Mouse (Mus musculus) midbrain, postnatal 0 days (tissue): ENCODE data around the gene Htra3. TPM values are rescaled to one million over a fixed set of nuclear protein-coding genes. Genes with fewer than 3 reads are reported as not detected.

Experiments used
- ATAC-seq: fragments of 200-750 bp; cut with Nextera tagmentation; 2 replicates; pipeline ENCODE4 v1.8.0; 2017; ENCODE audit warnings: moderate number of reproducible peaks, mild to moderate bottlenecking, moderate TSS enrichment, moderate library complexity; ENCODE audit not compliant: low FRiP score
- DNase-seq: peaks from one replicate; pipeline ENCODE4 v3.0.0-alpha.2; 2015; ENCODE audit warnings: low spot score
- H3K27ac ChIP-seq: fragments of 300-500 bp; sonication (generic); 2 replicates; pipeline ENCODE4 v1.5.1; 2014; ENCODE audit warnings: low read depth, mild to moderate bottlenecking, low read length, mixed read lengths
- H3K27me3 ChIP-seq: fragments of 300-500 bp; sonication (generic); 2 replicates; pipeline ENCODE4 v1.6.1; 2014; ENCODE audit warnings: low read length, control low read depth, mixed read lengths; ENCODE audit not compliant: insufficient read depth
- H3K36me3 ChIP-seq: fragments of 300-500 bp; sonication (generic); 2 replicates; pipeline ENCODE4 v1.6.1; 2014; ENCODE audit warnings: low read length, control low read depth, mixed read lengths; ENCODE audit not compliant: insufficient read depth
- H3K4me1 ChIP-seq: fragments of 300-500 bp; sonication (generic); 2 replicates; pipeline ENCODE4 v1.6.1; 2014; ENCODE audit warnings: mild to moderate bottlenecking, control low read depth, antibody characterized with exemption, low read length, mixed read lengths; ENCODE audit not compliant: insufficient read depth
- H3K4me2 ChIP-seq: fragments of 300-500 bp; sonication (generic); 2 replicates; pipeline ENCODE4 v1.6.1; 2014; ENCODE audit warnings: low read depth, mild to moderate bottlenecking, low read length, mixed read lengths; ENCODE audit not compliant: poor library complexity, severe bottlenecking
- H3K4me3 ChIP-seq: fragments of 300-500 bp; sonication (generic); 2 replicates; pipeline ENCODE4 v1.5.1; 2014; ENCODE audit warnings: low read depth, mild to moderate bottlenecking, low read length, moderate library complexity
- H3K9ac ChIP-seq: fragments of 300-500 bp; sonication (generic); replicated peaks from 2 replicates; pipeline ENCODE4 v1.6.1; 2014; ENCODE audit warnings: mild to moderate bottlenecking, low read length, moderate library complexity, mixed read lengths; ENCODE audit not compliant: poor library complexity, severe bottlenecking
- H3K9me3 ChIP-seq: fragments of 300-500 bp; sonication (generic); 2 replicates; pipeline ENCODE4 v1.6.1; 2016; ENCODE audit warnings: low read length, control low read depth
- CTCF ChIP-seq: IDR thresholded peaks from 2 replicates; pipeline ENCODE4 v1.5.1; 2016; ENCODE audit warnings: antibody characterized with exemption, mild to moderate bottlenecking
- WGBS: fragments of 180-500 bp; shearing (Covaris S2); extraction: QIAGEN DNeasy Blood & Tissue Kit; methylation state at CpG from one replicate; pipeline ENCODE4 v1.1.7; 2014; 5-methylcytosine and 5-hydroxymethylcytosine counted together
- polyA plus RNA-seq: library from polyadenylated mRNA; unstranded; fragments of >200 nt; fragmentation: Nextera tagmentation; extraction: Ambion mirVana; gene quantifications from 2 replicates; pipeline ENCODE4 v1.2.1, GENCODE M21; 2015
- total RNA-seq: library from RNA; depleted of rRNA; stranded (reverse); fragments of >200 nt; gene quantifications from 2 replicates; pipeline ENCODE4 v1.2.3, GENCODE M21; 2014

The Htra3 gene
- total and polyA plus RNA-seq, 2 experiments from 2014 or later, result 19.9 to 20.9 TPM

GRCm38 (mm10) chr5:35722654-35723053 lies 43.1 kb upstream of the Htra3 start:
- H3K27ac ChIP-seq, result no peak overlapping the region
- DNase-seq (no peak), ATAC-seq (no peak)
- no peaks in the 10 kb centered on the region for H3K4me1 ChIP-seq
- no peak overlapping the region for H3K4me2 ChIP-seq
- no peaks in the 10 kb centered on the region for H3K9me3 ChIP-seq
- no peaks in the 10 kb centered on the region for H3K27me3 ChIP-seq
- no peak overlapping the region for H3K9ac ChIP-seq
- no peak for TF ChIP-seq CTCF
- no peak overlapping the region for H3K4me3 ChIP-seq
- H3K36me3 ChIP-seq, result no peaks in the 10 kb centered on the region
- WGBS, result 46% methylated on average over 2 of the region's 2 CpGs

- WGBS, result 93% methylated on average over 2 of the region's 2 CpGs
Observed at GRCm38 (mm10) chr5:35721933-35722332, 42.4 kb upstream of the Htra3 start.

GRCm38 (mm10) chr5:35719880-35720279 lies 40.3 kb upstream of the Htra3 start:
- DNase-seq (no peak), ATAC-seq (no peak)
- no peak overlapping the region for H3K4me2 ChIP-seq
- TF ChIP-seq CTCF, result no peak
- no peaks in the 10 kb centered on the region for H3K27me3 ChIP-seq
- no peaks in the 10 kb centered on the region for H3K4me1 ChIP-seq
- no peak overlapping the region for H3K27ac ChIP-seq
- 96% methylated on average over 1 of the region's 1 CpGs for WGBS
- H3K36me3 ChIP-seq, result no peaks in the 10 kb centered on the region
- no peak overlapping the region for H3K9ac ChIP-seq
- no peaks in the 10 kb centered on the region for H3K9me3 ChIP-seq
- no peak overlapping the region for H3K4me3 ChIP-seq

More at GRCm38 (mm10) chr5:35721933-35722332, 42.4 kb upstream of the Htra3 start:
- TF ChIP-seq CTCF, result no peak
- Histone ChIP-seq H3K4me1 (no peaks in the 10 kb centered on the region), H3K36me3 (no peaks in the 10 kb centered on the region), H3K9ac (no peak overlapping the region), H3K27ac (no peak overlapping the region), H3K4me2 (no peak overlapping the region), H3K9me3 (no peaks in the 10 kb centered on the region), H3K27me3 (no peaks in the 10 kb centered on the region), H3K4me3 (no peak overlapping the region)
- ATAC-seq, result no peak
- DNase-seq, result no peak

- H3K4me3 ChIP-seq, result no peak overlapping the region
- H3K27ac ChIP-seq, result no peak overlapping the region
- TF ChIP-seq CTCF, result no peak
- no peaks in the 10 kb centered on the region for H3K4me1 ChIP-seq
- DNase-seq (no peak), ATAC-seq (no peak)
- no peaks in the 10 kb centered on the region for H3K27me3 ChIP-seq
- no peak overlapping the region for H3K4me2 ChIP-seq
- H3K9me3 ChIP-seq, result no peaks in the 10 kb centered on the region
- no peak overlapping the region for H3K9ac ChIP-seq
- H3K36me3 ChIP-seq, result no peaks in the 10 kb centered on the region
Observed at GRCm38 (mm10) chr5:35719343-35719742, 39.8 kb upstream of the Htra3 start.

- Histone ChIP-seq H3K9me3 (no peaks in the 10 kb centered on the region), H3K4me2 (no peak overlapping the region), H3K4me1 (no peaks in the 10 kb centered on the region), H3K27me3 (no peaks in the 10 kb centered on the region), H3K36me3 (no peaks in the 10 kb centered on the region), H3K27ac (no peak overlapping the region), H3K4me3 (no peak overlapping the region), H3K9ac (no peak overlapping the region)
- TF ChIP-seq CTCF, result no peak
- 83% methylated on average over 11 of the region's 11 CpGs for WGBS
- ATAC-seq (no peak), DNase-seq (no peak)
Observed at GRCm38 (mm10) chr5:35718817-35719216, 39.2 kb upstream of the Htra3 start.

GRCm38 (mm10) chr5:35717946-35718345 lies 38.4 kb upstream of the Htra3 start:
- DNase-seq, result no peak
- Histone ChIP-seq H3K4me2 (no peak overlapping the region), H3K9ac (no peak overlapping the region), H3K36me3 (no peaks in the 10 kb centered on the region), H3K9me3 (no peaks in the 10 kb centered on the region), H3K27me3 (no peaks in the 10 kb centered on the region), H3K27ac (no peak overlapping the region), H3K4me3 (no peak overlapping the region), H3K4me1 (no peaks in the 10 kb centered on the region)
- no peak for ATAC-seq
- peak; percentile 60 for TF ChIP-seq CTCF
- WGBS, result 62% methylated on average over 4 of the region's 4 CpGs
